Mouse (Mus musculus) heart, postnatal 25 days (tissue): ENCODE measurements around the gene Rdh16f1. TPM values are rescaled to one million over a fixed set of nuclear protein-coding genes. Genes with fewer than 3 reads are reported as not detected.
"Not testable (repeated sequence)": the region's sequence is repeated elsewhere in the genome, so short reads cannot be mapped to it uniquely, and the experiment has no call there.

Source experiments
- DNase-seq: peaks from one replicate; pipeline ENCODE4 v3.0.0; 2022; ENCODE audit warnings: low spot score
- intact Hi-C: fragments of 180-260 bp; cut with DNase I; formaldehyde crosslinking; loops from one replicate; pipeline ENCODE4 v1.15.1; 2025
- total RNA-seq, 2 experiments: library from RNA; stranded (reverse); gene quantifications; 2 replicates each; pipeline ENCODE4 v1.2.3; 2021

Rdh16f1 gene
- total RNA-seq, 2 experiments from 2014 or later, result 0.20 TPM; not detected in 1

GRCm38 (mm10) chr10:127745886-127746285, 13.7 kb upstream of the Rdh16f1 start:
- DNase-seq, result no peak
- intact Hi-C loops, result no loop called here

GRCm38 (mm10) chr10:127747254-127747653, 12.3 kb upstream of the Rdh16f1 start:
- DNase-seq, result no peak
- intact Hi-C loops, result no loop called here

- DNase-seq, result peak; percentile 40
- intact Hi-C loops, result no loop called here
Observed at GRCm38 (mm10) chr10:127748847-127749612, 10.6 kb upstream of the Rdh16f1 start.

- intact Hi-C loops, result no loop called here
- no peak for DNase-seq
Observed at GRCm38 (mm10) chr10:127750136-127750777, 9.3 kb upstream of the Rdh16f1 start.

GRCm38 (mm10) chr10:127751548-127751947, 8.0 kb upstream of the Rdh16f1 start, which contains the start of gene Gpr182:
Gene Gpr182, minus strand, starts transcription at chr10:127751732.
- DNase-seq, result peak; percentile 20

GRCm38 (mm10) chr10:127754566-127755166, 4.9 kb upstream of the Rdh16f1 start:
- intact Hi-C loops, result no loop called here
- DNase-seq, result no peak

More at GRCm38 (mm10) chr10:127751548-127751947, 8.0 kb upstream of the Rdh16f1 start, which contains the start of gene Gpr182:
- intact Hi-C loops, result no loop called here

- no peak for DNase-seq
- intact Hi-C loops, result no loop called here
Observed at GRCm38 (mm10) chr10:127755246-127755645, 4.3 kb upstream of the Rdh16f1 start.

GRCm38 (mm10) chr10:127755770-127756468, 3.7 kb upstream of the Rdh16f1 start:
- DNase-seq, result no peak
- intact Hi-C loops, result no loop called here

- DNase-seq, intact Hi-C loops: not testable (repeated sequence)
Observed at GRCm38 (mm10) chr10:127762926-127763325, 3.3 kb downstream of the Rdh16f1 start.

- intact Hi-C loops, result no loop called here
- no peak for DNase-seq
Observed at GRCm38 (mm10) chr10:127763914-127764680, 4.5 kb downstream of the Rdh16f1 start.

- intact Hi-C loops, result no loop called here
- no peak for DNase-seq
Observed at GRCm38 (mm10) chr10:127766564-127766963, 7.0 kb downstream of the Rdh16f1 start.

GRCm38 (mm10) chr10:127776011-127776410, 16.4 kb downstream of the Rdh16f1 start, which contains the start of gene Rdh9:
Gene Rdh9, plus strand, starts transcription at chr10:127776386.
- intact Hi-C loops, result no loop called here
- no peak for DNase-seq

- DNase-seq, intact Hi-C loops: not testable (repeated sequence)
Observed at GRCm38 (mm10) chr10:127782321-127782720, 22.7 kb downstream of the Rdh16f1 start.

- DNase-seq, intact Hi-C loops: not testable (repeated sequence)
Observed at GRCm38 (mm10) chr10:127785411-127785810, 25.8 kb downstream of the Rdh16f1 start.

- DNase-seq, result no peak
- intact Hi-C loops, result no loop called here
Observed at GRCm38 (mm10) chr10:127799295-127799694, 39.7 kb downstream of the Rdh16f1 start.

GRCm38 (mm10) chr10:127800891-127801290, 41.3 kb downstream of the Rdh16f1 start, which contains the start of gene Rdh16:
Gene Rdh16, plus strand, starts transcription at chr10:127801152.
- intact Hi-C loops, result no loop called here
- DNase-seq, result no peak

GRCm38 (mm10) chr10:127801612-127802011, 42.0 kb downstream of the Rdh16f1 start:
- no peak for DNase-seq
- intact Hi-C loops, result no loop called here

GRCm38 (mm10) chr10:127802236-127802635, 42.6 kb downstream of the Rdh16f1 start:
- no peak for DNase-seq
- intact Hi-C loops, result no loop called here

GRCm38 (mm10) chr10:127804416-127804815, 44.8 kb downstream of the Rdh16f1 start:
- no peak for DNase-seq
- intact Hi-C loops, result no loop called here
